Mouse (Mus musculus): Measurements from ENCODE around the gene Cops6.

Gene Cops6

DNA sequence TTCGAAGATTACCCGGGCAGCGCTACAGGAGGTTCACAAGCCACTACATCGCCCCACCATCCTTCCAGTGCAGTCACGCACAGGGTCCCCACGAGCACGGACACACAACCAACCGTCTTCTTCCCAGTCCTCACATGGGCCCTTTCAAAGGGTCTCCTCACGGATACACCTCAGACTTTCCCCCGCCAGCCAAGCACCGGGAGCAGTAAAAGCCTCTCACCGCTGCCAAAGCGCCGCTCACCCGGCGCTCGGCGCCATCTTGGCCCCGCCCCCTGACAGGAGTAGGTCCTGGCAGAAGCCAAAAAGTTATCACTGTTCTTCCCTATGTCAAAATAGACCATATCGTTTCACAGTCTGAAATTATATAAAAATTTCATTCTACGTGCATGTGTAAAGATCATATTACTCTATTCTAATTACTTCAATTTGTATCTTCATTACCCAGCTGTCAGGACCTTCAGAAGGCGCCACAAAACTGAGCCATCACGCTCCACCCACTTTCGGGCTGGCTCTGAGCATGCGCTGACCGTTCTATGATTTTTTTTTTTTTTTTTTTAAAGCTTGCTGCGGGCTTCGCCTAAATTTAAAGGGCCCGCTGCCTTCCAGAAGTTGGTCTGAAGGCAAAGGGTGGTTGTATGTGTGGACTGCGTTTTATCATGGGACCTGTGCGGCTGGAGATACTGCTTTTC, 26.2 kb downstream of the Cops6 start, which contains the start of the genes Taf6 and Cnpy4:
Gene Taf6 (minus strand): TSS at position 502 of the 689 bp plus-strand sequence.
Gene Cnpy4 (plus strand): TSS at position 536 of the 689 bp plus-strand sequence.
- DNase-seq (ENCODE audit: extremely low read depth, insufficient read length, low spot score), result peak; percentile 83

DNA sequence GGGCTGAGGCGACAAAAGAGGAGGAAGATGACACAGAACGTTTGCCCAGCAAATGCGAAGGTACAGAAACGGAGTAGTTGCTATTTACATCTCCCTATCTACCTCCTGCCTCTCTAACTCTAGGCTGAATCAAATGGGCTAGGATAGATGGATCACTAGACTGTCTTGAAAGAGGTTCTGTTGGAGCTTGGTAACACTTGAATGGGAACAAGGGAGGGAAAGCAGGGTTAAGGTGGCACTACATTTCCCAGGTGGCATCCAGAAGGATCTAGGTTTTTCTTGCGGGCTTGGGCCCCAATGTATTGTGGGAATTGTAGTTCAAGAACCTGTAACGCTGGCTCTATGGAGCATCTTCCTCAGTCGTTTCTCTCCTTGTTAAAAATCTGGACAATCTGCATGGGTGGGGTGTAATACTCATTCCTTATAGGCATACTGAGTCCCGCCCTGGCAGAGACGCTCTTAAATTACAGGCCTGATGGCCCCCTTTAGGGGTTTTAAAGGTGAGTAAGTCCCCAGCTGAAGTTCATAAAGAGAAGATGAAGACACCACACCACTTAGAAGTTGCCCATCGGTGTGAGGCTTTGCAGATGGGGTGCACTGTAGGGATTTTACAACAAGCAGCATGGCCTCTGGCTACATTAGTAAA, 26.9 kb downstream of the Cops6 start:
- DNase-seq (ENCODE audit: extremely low read depth, insufficient read length, low spot score), result peak; percentile 61

DNA sequence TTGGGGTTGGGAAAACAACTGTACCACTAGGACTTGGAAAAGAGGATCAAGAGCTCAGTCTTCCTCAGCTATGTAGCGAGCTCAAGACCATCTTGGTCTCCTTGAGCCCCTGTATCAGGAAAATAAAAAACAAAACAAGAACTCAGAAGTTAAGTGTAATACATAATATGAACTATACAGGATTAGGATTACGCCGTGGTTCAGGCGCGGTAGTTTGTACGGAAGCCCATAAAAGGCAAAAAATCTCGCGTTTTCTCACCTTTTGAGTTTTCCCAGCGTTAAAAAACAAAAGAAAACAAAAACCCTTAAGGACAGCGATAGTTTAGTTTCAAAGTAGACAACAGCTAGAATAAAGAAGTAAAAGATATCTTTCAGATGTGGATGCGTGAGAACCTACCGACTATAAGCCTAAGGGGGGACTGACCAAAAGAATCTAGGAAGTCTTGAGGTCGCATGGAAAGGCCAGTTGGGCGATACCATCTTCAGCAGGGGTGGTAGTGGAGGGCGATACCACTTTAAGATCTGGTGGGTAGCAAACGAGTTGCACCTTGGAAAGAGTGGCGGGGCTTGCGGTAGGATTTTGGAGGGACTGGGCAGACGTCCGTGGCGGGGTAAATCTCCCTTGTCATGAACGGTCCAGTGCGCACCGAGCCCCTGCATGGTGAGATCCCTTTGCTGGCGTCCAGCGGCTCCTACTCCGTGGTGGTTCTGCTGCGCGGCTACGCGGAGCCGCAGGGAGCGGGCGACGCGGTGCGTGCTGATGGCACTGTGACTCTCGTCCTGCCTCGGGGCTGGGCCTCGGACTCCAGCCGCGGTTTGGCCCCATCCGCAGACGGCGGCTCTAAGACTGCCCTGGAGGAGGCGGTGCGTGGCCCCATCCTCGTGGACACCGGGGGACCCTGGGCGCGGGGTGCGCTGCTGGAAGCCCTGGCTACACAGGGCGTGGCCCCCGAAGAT, 33.2 kb downstream of the Cops6 start, which contains the start of gene Mblac1:
Gene Mblac1 (plus strand): TSS at position 544 of the 957 bp plus-strand sequence.
- DNase-seq (ENCODE audit: extremely low read depth, insufficient read length, low spot score), result peak; percentile 93

DNA sequence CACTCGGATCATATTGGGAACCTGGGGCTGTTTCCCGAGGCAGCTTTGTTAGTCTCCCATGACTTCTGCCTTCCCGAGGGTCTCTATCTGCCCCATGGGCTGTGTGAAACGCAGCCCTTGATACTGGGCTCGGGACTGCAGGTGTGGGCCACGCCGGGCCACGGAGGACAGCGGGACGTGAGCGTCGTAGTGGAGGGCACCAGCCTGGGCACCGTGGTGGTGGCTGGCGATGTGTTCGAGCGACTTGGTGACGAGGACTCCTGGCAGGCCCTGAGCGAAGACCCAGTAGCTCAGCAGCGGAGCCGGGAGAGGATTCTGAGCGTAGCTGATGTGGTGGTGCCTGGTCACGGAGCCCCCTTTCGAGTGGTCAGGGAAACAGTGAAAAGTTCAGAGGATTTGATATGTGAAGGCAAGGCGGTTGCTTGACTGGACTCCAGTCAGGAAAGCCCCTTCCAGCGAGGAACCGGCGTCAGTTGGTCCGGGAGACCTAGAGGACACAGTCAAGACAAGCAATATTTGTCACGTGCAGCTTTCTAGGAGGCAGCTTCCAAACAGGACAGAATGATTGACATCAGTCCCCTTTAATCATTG, 34.0 kb downstream of the Cops6 start:
- no peak for DNase-seq (ENCODE audit: extremely low read depth, insufficient read length, low spot score)

DNA sequence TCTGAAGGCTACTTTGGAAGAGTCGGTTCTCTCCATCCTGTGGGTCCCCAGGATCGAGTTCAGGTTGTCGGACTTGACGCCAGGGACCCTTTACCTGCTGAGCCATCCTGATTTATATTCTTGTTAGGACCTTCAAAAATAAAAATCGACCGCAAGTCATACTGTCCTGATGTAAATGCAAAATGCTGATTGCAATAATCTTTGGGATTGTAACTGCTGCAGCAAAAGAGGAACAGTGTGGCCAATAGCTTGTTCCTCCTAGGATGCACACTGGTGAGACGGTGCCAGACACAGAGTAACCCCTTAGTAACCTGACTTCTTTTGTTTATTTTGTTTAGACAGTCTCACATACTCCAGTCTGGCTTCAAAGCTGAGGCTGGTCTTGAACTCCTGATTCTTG, 34.6 kb downstream of the Cops6 start:
- DNase-seq (ENCODE audit: extremely low read depth, insufficient read length, low spot score), result no peak

DNA sequence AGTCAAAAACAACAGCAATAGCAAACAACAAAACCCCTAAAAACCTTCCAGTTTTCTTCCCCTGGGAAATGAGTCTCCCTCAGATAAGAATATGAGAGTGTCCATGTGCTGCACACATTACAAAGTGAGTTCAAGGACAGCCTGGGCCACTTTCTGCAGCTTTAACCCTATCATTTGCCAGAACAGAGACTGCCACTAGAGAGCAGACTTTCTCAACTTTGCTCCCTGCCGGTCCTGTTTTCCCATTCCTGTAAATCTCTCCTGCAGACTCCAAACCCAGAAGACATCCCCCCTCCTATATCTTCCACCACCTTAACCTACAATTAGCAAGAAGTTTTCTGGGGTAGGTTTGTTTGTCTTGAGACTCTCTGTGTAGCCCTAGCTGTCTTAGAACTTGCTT, 38.7 kb downstream of the Cops6 start:
- DNase-seq (ENCODE audit: extremely low read depth, insufficient read length, low spot score), result no peak

DNA sequence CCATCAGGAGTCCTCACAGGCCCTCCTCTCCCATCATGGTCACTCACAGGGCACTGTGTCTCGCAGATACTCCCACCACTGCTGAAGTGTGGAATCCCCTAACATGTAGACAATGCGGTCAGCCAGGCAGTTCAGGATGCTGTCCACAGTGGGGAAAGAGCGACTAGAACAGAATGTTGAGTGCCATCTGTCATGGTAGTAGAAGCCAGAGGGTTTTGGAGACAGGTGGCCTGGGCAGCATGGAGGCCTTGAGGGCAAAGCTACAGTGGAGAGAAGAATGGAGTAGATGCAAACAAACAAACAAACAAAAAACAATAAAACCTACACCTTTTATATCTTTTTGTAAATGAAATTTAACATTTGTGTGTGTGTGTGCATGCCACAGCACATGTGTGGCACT, 41.2 kb downstream of the Cops6 start:
- DNase-seq (ENCODE audit: extremely low read depth, insufficient read length, low spot score), result no peak

DNA sequence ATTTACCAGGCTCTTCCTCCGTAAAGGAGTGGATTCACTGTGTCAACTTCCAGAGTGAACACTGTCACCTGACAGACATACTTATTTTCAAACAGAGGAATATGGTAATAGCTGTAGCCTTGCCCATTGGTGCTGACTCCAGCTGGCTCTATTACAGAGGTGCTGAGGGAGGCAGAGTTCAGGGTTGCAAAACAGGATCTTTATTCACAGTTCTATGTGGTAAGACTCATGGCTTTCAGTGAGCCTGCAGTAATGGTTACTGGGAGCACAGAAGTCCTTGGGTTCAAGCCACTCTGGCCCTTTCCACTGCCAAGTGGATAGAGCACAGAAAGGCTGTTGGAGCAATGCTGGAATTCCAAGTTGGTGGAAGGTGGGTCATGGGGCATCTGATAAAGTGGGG, 46.4 kb downstream of the Cops6 start:
- DNase-seq (ENCODE audit: extremely low read depth, insufficient read length, low spot score), result no peak

DNA sequence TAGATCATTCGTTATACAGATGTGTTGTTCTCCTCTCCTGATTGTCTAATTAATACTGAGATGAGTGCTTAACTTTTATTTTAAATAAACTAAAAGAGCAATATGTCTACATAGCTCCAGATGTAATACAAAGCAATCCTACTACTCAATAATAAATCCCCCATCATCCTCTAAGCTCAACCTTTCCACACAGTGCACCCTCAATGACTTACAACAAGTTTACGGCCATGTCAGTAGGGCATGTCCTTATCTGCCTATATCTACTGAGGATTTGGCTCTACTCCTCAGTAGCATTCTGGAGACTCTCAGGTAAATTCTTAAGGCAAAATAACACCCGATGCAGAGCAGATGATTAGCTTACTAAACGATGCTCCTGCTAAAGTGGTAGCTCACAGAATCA, 47.0 kb downstream of the Cops6 start:
- DNase-seq (ENCODE audit: extremely low read depth, insufficient read length, low spot score), result no peak

All from 3134 (cell line).